Mouse (Mus musculus) liver, postnatal 0 days (tissue): ENCODE measurements around the gene Slc25a39. TPM values are rescaled to one million over a fixed set of nuclear protein-coding genes. Genes with fewer than 3 reads are reported as not detected.

Source experiments
- ATAC-seq: fragments of 200-750 bp; cut with Nextera tagmentation; 2 replicates; pipeline ENCODE4 v1.8.0; 2017; ENCODE audit warnings: mild to moderate bottlenecking, moderate library complexity
- DNase-seq: peaks from one replicate; pipeline ENCODE4 v3.0.0-alpha.2; 2016
- H3K27ac ChIP-seq: fragments of 300-500 bp; sonication (generic); 2 replicates; pipeline ENCODE4 v1.5.1; 2014; ENCODE audit warnings: antibody characterized with exemption, moderate library complexity, mild to moderate bottlenecking, low read depth
- H3K27me3 ChIP-seq: fragments of 300-500 bp; sonication (generic); 2 replicates; pipeline ENCODE4 v1.6.1; 2014; ENCODE audit warnings: low read length, control low read depth, mixed read lengths; ENCODE audit not compliant: insufficient read depth
- H3K36me3 ChIP-seq: fragments of 300-500 bp; sonication (generic); replicated peaks from 2 replicates; pipeline ENCODE4 v1.6.1; 2014; ENCODE audit warnings: mild to moderate bottlenecking, control low read depth, low read length, moderate library complexity, mixed read lengths; ENCODE audit not compliant: insufficient read depth
- H3K4me1 ChIP-seq: fragments of 300-500 bp; sonication (generic); 2 replicates; pipeline ENCODE4 v1.6.1; 2014; ENCODE audit warnings: antibody characterized with exemption, mild to moderate bottlenecking, control low read depth; ENCODE audit not compliant: insufficient read depth
- H3K4me2 ChIP-seq: fragments of 300-500 bp; sonication (generic); 2 replicates; pipeline ENCODE4 v1.6.1; 2014; ENCODE audit warnings: low read depth, mild to moderate bottlenecking, low read length, moderate library complexity, mixed read lengths
- H3K4me3 ChIP-seq: fragments of 300-500 bp; sonication (generic); 2 replicates; pipeline ENCODE4 v1.5.1; 2014; ENCODE audit warnings: low read depth, low read length
- H3K9ac ChIP-seq: fragments of 300-500 bp; sonication (generic); replicated peaks from 2 replicates; pipeline ENCODE4 v1.6.1; 2014; ENCODE audit warnings: mild to moderate bottlenecking, moderate library complexity
- H3K9me3 ChIP-seq: fragments of 300-500 bp; sonication (generic); 2 replicates; pipeline ENCODE4 v1.6.1; 2016; ENCODE audit warnings: mild to moderate bottlenecking, control low read depth, low read length, mixed read lengths
- CTCF ChIP-seq: sonication (generic); IDR thresholded peaks from 2 replicates; pipeline ENCODE4 v1.5.1; 2016; ENCODE audit warnings: antibody characterized with exemption, low read depth
- EP300 ChIP-seq: IDR thresholded peaks from 2 replicates; pipeline ENCODE4 v1.6.1; 2016; ENCODE audit warnings: antibody characterized with exemption, low read depth, mild to moderate bottlenecking
- WGBS: fragments of 180-500 bp; shearing (Covaris S2); extraction: QIAGEN DNeasy Blood & Tissue Kit; methylation state at CpG from one replicate; pipeline ENCODE4 v1.1.7; 2014; ENCODE audit not compliant: insufficient replicate concordance; 5-methylcytosine and 5-hydroxymethylcytosine counted together
- polyA plus RNA-seq: library from polyadenylated mRNA; unstranded; fragments of >200 nt; fragmentation: Nextera tagmentation; extraction: Ambion mirVana; gene quantifications from 2 replicates; pipeline ENCODE4 v1.2.1, GENCODE M21; 2015

Slc25a39 gene
- 510 and 522 TPM in 2 replicates for polyA plus RNA-seq

GRCm38 (mm10) chr11:102407834-102408215, at the start of gene Slc25a39:
Gene Slc25a39, minus strand, starts transcription at chr11:102407946.
- TF ChIP-seq CTCF = no peak
- no peak for TF ChIP-seq EP300
- H3K4me3 ChIP-seq = peak within 1 kb of the TSS; percentile 99
- ATAC-seq (peak; percentile 45), DNase-seq (no peak)
- H3K36me3 ChIP-seq = peaks cover 26% of the 10 kb centered on the region
- no peaks in the 10 kb centered on the region for H3K9me3 ChIP-seq
- H3K27me3 ChIP-seq = no peaks in the 10 kb centered on the region
- peak within 1 kb of the TSS; percentile 82 for H3K4me2 ChIP-seq
- WGBS = 1% methylated on average over 19 of the region's 19 CpGs
- peak within 1 kb of the TSS; percentile 99 for H3K27ac ChIP-seq
- H3K9ac ChIP-seq = peak within 1 kb of the TSS; percentile 100
- H3K4me1 ChIP-seq = peaks cover 35% of the 10 kb centered on the region

DNA sequence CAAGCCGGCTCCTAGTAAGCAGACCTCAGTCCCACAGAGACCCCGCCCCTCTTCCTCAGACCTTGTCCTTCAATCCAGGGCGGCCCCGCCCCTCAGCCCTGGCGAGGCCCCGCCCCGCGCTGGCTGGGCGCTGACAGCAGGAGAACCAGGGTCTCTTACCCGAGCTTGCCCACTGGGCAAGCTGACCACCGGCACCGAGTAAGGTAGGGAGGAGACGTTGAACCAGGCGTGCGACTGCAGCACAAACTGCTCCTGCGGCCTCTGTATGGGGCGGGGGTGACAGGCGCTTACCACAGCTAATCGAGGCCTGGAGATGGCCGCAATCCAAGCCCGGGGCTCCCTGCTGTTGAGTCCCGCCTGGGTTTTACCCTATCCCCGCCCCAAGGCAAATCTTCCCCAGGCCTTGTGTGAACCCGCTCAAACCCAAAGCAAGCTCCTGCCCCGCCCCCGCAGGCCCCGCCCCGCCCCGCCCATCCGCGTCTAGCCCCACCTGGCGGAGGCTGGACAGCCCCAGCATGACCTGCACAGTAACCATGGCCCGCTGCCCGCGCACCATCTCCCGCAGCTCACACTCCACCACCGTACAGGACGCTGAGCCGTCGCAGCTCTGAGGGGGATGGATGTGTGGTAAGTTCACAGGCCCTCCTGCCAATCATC, 48.1 kb upstream of the Slc25a39 start:
- Histone ChIP-seq H3K4me1 (peaks cover 14% of the 10 kb centered on the region), H3K9ac (peak overlapping the region; percentile 50; the same call in 1 of the 2 replicates), H3K4me2 (peak overlapping the region; percentile 80), H3K9me3 (no peaks in the 10 kb centered on the region), H3K27me3 (peaks cover 22% of the 10 kb centered on the region; the same call in 1 of the 2 replicates), H3K27ac (no peak overlapping the region), H3K36me3 (no peaks in the 10 kb centered on the region), H3K4me3 (peak overlapping the region; percentile 46)
- TF ChIP-seq EP300 (no peak), CTCF (peak; percentile 67)
- DNase-seq (peak; percentile 91), ATAC-seq (peak; percentile 90)
- WGBS = 2% methylated on average over 34 of the region's 40 CpGs

GRCm38 (mm10) chr11:102453131-102453530, 45.4 kb upstream of the Slc25a39 start:
- TF ChIP-seq EP300 (no peak), CTCF (no peak)
- no peak overlapping the region for H3K4me2 ChIP-seq
- H3K4me3 ChIP-seq = no peak overlapping the region
- no peaks in the 10 kb centered on the region for H3K9me3 ChIP-seq
- WGBS = 34% methylated on average over 10 of the region's 10 CpGs
- no peak overlapping the region for H3K27ac ChIP-seq
- ATAC-seq = no peak
- no peak overlapping the region for H3K9ac ChIP-seq
- no peaks in the 10 kb centered on the region for H3K36me3 ChIP-seq
- H3K27me3 ChIP-seq = peaks cover 40% of the 10 kb centered on the region
- DNase-seq = no peak
- H3K4me1 ChIP-seq = peaks cover 14% of the 10 kb centered on the region

DNA sequence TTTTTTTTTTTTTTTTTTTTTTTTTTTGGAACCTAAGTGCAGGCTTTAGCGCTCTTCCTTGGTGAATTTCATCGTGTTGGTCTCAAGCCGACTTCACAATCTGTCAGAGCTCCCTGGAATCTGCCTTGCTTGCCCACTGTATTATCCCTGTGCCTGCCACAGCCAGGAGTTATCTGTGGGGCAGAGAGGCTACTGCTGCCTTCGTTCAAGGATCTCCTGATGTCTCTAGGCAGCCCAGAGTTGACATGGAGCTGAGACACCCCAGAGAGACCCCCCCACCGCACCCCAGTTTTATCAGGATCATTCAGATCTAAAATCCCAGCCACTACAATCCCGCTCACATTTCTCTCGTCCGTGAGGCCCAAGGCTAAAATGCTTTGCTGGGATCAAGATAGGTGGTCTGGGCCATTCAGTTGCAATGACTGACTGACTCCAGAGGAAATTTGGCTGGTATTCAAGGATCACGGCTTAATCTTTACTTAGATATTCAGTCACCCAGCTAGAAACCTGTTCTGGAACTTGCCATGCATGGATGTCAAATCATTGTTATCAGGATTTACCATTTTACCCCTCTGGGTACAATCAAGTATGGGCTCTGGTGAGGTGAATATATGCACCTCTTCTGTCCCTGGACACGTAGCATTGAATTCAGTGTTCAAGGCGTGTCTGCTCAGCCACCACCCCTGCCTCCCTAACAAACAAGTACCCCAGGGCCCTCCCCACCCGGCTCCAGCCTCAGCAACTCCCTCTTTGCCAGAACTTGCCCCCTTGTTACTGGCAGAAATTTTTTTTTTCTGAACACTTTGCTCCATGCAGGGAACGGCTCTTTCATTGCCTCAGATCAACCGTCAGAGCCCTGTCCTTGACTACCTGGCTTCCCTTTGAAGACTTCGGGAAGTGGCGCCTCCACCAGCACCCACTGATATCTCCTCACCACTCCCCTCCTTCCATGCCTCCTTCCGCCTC, 41.6 kb upstream of the Slc25a39 start:
- ATAC-seq = no peak
- Histone ChIP-seq H3K4me2 (no peak overlapping the region), H3K4me1 (peaks cover 5% of the 10 kb centered on the region; the same call in 1 of the 2 replicates), H3K27ac (no peak overlapping the region), H3K4me3 (no peak overlapping the region), H3K9me3 (no peaks in the 10 kb centered on the region), H3K36me3 (no peaks in the 10 kb centered on the region), H3K9ac (no peak overlapping the region), H3K27me3 (peaks cover 65% of the 10 kb centered on the region)
- DNase-seq = no peak
- 48% methylated on average over 17 of the region's 17 CpGs for WGBS
- no peak for TF ChIP-seq EP300
- no peak for TF ChIP-seq CTCF

DNA sequence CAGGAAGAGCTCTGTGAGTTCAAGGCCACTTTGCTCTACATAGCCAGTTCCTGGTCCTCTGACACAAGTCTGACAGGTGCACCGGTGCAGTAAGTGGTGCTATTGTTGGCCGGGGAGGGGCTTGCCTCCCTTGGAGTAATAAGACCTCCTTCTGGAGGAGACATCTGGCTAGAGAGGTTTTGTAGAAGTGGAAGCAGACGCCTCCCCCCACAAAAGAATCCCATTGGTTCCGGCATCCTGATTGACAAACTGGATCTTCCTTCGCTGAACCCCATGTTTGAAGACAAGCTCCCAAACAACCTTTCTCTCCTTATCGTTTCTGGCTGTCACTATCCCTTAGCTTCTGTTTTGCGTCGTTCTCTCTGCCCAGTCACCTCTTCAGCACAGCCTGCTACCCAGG, 40.6 kb upstream of the Slc25a39 start:
- DNase-seq = no peak
- Histone ChIP-seq H3K4me1 (peaks cover 4% of the 10 kb centered on the region; the same call in 1 of the 2 replicates), H3K36me3 (no peaks in the 10 kb centered on the region), H3K27ac (no peak overlapping the region), H3K4me2 (no peak overlapping the region), H3K27me3 (peaks cover 70% of the 10 kb centered on the region), H3K9ac (no peak overlapping the region), H3K9me3 (no peaks in the 10 kb centered on the region), H3K4me3 (no peak overlapping the region)
- TF ChIP-seq CTCF (no peak), EP300 (no peak)
- no peak for ATAC-seq
- WGBS = 20% methylated on average over 8 of the region's 8 CpGs

- peaks cover 3% of the 10 kb centered on the region; the same call in 1 of the 2 replicates for H3K4me1 ChIP-seq
- peak within 1 kb of the TSS; percentile 83 for H3K4me2 ChIP-seq
- H3K27me3 ChIP-seq = peaks cover 69% of the 10 kb centered on the region
- no peaks in the 10 kb centered on the region for H3K9me3 ChIP-seq
- H3K4me3 ChIP-seq = peak within 1 kb of the TSS; percentile 61
- H3K9ac ChIP-seq = peak within 1 kb of the TSS; percentile 47
- H3K27ac ChIP-seq = peak within 1 kb of the TSS; percentile 34; the same call in 1 of the 2 replicates
- ATAC-seq = peak; percentile 65
- TF ChIP-seq CTCF (peak; percentile 57), EP300 (no peak)
- peak; percentile 76 for DNase-seq
- H3K36me3 ChIP-seq = no peaks in the 10 kb centered on the region
- under 1% methylated on average over 22 of the region's 40 CpGs for WGBS
These were observed 39.8 kb upstream of the Slc25a39 start, which contains the start of gene Fam171a2 for GRCm38 (mm10) chr11:102447497-102447896. Gene Fam171a2, minus strand, starts transcription at chr11:102447682.
